Mouse (Mus musculus): Measurements from ENCODE around the gene Sec22c.

Gene Sec22c

GRCm38 (mm10) chr9:121690734-121691133 is 14.6 kb downstream of the Sec22c start:
- DNase-seq: no peak

- no peak for DNase-seq
Measured at GRCm38 (mm10) chr9:121690200-121690651, 15.1 kb downstream of the Sec22c start.

- no peak for DNase-seq
Measured at GRCm38 (mm10) chr9:121684702-121685101, 20.6 kb downstream of the Sec22c start.

DNA sequence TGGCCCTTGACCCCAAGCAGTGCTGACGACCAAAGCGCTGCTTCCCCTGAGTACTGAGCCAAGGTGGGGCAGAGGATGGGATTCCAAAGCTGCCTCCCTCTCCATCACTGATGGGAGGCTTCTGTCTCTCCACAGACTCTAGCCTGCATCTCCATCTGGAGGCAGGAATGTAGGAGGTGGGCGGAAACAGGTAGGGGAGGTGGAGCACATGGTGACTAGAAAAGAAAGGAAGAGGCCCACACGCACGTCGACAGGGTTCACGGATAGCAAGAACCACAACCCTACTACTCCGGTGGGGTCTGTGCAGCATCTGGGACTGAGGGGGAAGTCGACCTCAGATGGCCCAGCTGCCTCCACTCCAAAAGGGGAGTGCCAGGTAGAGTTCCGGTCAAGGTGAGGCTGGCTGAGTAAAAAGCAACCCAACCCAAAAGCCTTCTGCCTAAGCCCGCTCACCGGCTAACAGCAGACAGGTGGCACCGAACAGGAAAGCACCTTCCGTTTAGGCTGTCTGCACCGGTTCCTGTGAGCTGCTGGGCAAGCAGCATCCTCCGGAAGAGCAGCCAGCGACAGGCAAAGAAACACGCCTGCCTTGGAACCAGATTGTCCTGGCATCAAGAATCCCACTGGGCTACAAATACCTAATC is 23.1 kb downstream of the Sec22c start:
- peak; percentile 59 to 73 for DNase-seq

DNA sequence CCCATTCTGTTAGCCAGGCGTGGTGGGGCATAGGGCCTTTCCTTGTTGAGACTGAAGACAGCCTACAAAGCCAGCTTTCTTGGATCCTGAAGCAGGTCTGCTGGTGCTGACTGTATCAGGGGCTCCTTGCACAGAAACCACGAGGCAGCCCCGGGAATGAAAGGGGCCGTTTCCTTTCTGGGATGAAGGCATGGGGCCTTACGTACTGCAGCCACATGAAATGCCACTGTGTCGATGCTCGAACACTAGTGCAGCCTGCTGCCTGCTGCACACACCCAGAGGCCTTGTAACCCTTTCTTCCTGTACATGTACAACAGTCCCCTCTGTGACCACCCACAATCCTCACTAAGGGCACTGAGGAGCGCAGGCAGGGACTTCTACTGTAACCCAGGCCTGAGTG is 24.1 kb downstream of the Sec22c start:
- DNase-seq: no peak

DNA sequence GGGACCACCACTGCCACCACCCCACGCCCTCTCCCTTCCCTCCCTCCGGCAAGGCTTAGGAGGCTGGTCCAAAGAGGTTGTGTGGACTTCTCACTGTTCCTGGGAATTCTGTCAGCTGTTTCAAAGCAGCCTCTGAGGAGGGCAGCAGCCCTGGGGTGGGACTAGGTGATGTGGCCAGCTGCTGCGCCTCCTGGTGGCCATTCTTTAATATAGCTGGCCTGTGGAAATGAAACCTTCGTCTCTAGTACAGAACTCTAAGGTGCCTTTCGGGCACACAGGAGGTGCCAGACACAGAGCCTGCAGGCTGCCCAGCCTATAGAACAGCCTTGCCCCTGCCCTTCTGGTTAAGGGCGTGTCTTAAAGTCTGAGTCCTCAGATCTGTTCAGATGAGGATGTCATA is 25.7 kb downstream of the Sec22c start:
- DNase-seq: peak; percentile 51 to 63

DNA sequence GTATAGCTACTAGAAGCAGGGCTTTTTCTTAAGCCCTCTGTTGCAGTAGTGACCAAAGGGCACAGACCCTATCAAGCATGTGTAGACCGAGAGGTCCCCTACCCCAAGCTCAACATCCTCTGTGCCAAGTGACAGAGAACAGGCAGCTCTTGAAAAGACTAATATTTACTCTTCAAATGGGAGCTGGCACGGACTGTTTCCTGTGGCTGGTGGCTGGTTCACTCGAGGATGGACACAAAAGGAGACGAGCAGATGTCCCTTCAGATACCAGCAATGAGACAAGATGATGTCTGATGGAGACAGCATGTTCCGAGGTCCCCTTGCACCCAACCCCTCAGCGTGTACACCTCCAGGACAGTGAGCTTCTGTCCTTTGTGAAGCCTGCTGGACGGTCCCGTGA is 27.8 kb downstream of the Sec22c start:
- DNase-seq: no peak

- DNase-seq: no peak
Measured at GRCm38 (mm10) chr9:121677069-121677468, 28.2 kb downstream of the Sec22c start.

DNA sequence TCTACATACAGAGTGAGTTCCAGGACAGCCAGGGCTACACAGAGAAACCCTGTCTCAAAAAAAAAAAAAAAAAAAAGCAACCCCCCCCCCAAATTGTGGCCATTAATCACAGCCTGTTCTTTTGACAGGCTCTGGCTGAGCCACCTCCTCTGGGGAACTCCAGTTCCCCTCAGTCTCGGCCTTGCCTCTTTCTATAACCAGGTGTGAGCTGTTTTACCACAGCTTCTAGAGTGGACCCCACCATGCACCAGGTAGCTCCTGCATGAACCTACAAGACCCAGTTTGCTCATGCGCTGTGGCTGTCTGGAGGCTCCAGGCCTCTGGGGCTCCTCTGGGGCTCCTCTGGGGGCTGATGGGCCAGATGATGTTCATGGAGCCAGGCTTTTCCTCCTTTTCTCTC is 29.7 kb downstream of the Sec22c start:
- peak; percentile 23 to 39 for DNase-seq

DNA sequence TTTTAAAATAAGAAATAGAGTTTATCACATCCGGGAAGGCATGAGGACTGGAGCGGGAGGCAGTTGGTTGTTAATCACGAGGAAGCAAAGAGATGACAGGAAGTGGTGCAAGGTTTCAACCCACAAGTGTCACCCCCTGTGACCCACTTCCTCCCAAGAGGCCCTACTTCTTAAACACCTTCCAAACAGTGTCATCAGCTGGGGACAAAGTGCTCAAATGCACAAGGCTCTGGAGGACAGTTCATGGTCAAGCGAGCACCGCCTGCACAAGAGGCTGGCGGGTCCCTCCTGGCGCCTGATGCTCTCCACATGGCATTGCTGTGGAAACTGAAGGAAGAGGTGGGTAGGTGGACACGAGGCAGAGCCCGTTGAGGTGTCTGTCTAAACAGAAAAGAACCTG is 30.3 kb downstream of the Sec22c start:
- DNase-seq: peak; percentile 75 to 82

DNA sequence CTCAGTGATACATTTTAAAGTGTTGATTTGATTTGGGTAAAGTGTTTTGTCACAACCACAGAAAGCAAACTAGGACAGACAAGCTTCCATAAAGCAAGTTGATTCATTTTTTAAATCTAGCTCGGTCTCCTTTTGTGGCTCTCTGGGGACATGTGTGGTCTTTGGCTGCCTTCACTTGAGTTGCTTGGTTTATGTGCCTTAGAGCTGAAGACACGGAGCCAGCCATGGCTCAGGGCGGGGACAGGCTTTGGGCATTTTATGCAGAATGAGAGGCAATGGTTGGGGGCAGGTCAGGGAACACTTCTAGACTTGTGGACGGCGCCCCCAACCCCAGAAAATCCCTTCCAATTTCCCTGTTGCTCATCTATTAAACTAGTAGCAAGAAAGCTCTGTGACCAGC is 31.6 kb downstream of the Sec22c start:
- no peak for DNase-seq

GRCm38 (mm10) chr9:121672311-121672710 is 33.0 kb downstream of the Sec22c start:
- DNase-seq: no peak

DNA sequence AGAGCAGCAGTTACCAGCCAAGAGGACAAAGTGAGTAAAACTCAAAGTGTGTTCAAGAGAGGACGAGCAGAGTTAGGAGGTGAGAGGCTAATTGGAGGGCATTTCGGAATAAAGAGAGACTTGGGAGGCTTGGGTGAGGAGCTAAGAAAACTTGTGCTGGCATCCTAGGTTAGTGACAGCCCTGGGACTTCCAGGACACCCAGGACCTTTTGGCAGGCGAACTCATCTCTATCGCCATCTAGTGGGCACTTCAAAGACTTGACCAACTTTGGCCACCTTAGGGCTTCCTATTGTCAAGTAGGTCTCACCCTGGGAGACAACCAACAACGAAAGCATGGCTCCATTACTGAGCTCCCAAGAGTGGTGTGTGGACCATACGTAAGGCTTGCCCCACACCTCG is 34.0 kb downstream of the Sec22c start:
- peak in 1 of 2 experiments; percentile 17 for DNase-seq

- DNase-seq: peak; percentile 78 to 82
Measured at GRCm38 (mm10) chr9:121669348-121669791, 35.9 kb downstream of the Sec22c start.

- no peak for DNase-seq
Measured at GRCm38 (mm10) chr9:121667822-121668221, 37.5 kb downstream of the Sec22c start.

GRCm38 (mm10) chr9:121666957-121667630 is 38.2 kb downstream of the Sec22c start:
- no peak for DNase-seq

GRCm38 (mm10) chr9:121664104-121664503 is 41.2 kb downstream of the Sec22c start:
- no peak for DNase-seq

DNA sequence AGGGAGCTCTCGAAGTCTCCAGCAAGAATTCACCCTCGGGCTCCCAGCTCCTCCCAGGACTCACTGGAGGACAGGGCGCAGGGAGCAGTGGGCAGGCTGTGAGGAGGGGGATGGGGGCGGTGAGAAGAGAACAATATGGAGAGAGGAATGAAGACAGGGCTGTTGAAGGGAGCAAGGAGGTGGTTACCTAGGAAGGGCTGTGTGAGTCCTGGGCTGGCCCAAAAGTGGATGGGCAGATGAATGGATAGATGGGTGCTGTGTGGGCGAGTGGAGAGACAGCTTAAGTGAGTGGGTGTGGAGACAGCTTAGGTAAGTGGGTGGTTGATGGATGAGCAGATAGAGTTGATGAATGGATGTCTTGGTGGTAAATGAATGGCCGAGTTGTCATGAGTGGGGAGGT is 41.8 kb downstream of the Sec22c start:
- DNase-seq: no peak

DNA sequence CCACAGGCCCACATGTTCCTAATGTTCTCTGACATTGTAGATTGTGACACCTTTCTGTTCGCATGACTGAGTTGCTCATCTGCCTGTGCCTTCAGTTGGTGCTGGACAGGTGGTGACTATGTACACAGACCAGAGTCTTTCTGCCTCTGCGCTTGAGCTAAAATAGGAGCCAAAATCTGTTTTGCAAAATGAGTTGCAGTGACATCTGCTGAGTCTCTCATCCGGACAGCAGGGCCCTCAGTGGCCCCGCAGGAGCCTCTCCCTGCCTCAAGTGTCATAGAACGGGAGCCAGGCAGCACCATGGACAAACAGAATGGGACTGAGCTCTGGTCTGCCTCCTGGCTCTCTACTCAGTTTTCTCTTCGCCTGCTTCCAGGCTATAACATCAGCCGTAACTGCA is 45.5 kb downstream of the Sec22c start:
- no peak for DNase-seq

DNA sequence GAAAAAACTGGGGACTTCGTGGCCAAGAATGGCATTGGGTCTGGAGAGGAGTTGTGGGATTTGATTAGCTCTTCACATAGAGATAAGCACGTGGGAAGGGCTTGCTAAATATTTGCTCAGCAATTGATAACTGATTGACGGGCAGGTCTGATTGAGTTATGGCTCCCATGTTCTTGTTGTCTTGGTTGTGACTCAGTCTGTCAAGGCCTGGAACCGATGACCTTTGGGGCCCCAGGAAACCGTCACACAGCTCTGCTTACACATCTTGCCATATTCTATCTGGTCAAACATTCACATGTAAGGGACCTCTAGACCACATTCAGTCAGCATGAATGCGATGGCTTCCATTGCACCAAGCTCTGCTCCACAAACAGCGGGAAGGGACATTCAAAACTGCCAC is 47.0 kb downstream of the Sec22c start:
- DNase-seq: no peak

DNA sequence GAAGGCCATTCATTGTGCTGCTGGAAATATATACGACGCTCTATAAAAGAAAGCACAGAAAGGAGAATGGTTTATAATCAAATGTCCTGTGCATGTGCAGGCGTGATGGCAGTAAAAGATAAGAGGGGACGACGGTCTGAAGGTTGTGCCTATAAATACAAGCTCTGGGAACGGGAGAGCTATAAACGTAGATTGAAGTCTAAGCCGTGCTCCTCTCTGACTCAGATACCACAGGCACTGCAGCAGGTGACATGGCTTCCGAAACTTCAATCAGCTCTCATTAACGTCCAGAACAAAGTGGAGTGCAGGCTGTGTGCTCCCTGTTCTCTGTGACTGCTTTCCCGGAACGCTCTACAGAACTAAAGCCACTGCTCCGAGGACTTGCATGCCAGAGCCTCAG is 48.1 kb downstream of the Sec22c start:
- DNase-seq: no peak

GRCm38 (mm10) chr9:121656322-121656721 is 49.0 kb downstream of the Sec22c start:
- no peak for DNase-seq

DNA sequence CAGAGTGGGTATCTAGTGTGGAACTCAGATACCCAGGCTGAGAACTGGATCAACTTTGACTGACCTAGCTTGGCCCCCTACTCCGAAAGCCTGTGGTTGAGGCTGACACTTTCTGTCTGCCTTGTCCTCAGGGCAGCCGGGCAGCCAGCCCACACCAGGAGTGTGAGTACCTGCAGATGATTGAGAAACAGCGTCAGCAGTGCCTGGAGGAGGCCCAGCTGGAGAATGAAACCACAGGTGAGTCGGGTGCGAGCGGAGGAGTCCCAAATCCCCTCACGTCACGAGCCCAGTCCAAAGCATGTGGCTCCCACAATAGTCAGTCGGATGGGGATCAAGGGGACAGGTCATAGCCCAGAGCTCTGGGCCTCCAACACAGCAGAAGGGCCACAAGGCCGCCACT is 51.6 kb downstream of the Sec22c start:
- DNase-seq: no peak

GRCm38 (mm10) chr9:121647026-121647425 is 58.3 kb downstream of the Sec22c start:
- DNase-seq: no peak

DNA sequence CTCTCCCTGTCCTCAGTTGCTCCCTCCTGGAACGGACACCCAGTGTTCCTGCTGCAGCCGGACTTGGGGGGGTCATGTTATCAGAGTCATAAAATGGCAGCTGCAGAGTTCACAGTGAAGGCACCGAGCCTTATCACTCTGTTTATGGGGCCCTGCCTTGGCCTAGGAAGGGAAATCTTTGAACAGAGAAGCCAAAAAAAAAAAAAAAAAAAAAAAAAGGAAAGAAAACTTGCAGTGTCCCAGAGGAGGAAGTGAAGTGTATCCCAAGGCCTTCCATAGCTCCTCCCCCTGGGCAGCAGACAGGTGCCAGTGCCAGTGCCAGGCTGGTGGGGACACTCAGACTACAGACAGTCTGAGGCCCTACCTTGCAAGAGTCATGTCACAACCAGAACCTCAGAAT is 60.4 kb downstream of the Sec22c start:
- DNase-seq: no peak

All from thymus, postnatal 36 days (tissue).